17 mouse cellular contexts compared by ENCODE assay signal in the genomic region with DNA sequence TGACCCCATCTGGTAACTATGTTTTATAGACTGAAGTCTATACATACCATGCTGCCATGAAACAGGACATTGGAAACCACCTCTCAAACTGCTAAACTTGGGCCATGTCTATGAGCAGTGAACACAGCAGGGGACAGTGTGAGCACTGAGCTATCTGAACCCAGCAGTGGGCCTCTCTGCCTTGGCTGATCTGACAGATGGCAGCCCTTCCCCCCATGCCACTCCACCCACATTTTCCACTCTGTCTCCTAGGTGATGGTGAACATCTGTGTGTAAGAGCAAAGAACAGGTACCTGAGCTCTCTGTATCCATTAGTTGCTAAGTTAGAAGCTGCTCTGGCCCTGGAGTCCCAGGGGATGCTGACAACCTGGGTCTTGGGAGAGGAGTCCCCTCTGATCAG. TPM values are rescaled to one million over a fixed set of nuclear protein-coding genes. Genes with fewer than 3 reads are reported as not detected.
DNase-seq lines count a peak whose midpoint lies in the region; ATAC-seq lines count a peak whose summit lies in the region.
"Had no signal": no experiment of that assay in that cellular context is flagged by ENCODE, and none has a peak within 500 bp of the region (broad histone marks: within the 10 kb centered on the region; RNA-seq: fewer than 3 reads in every experiment).

No protein-coding gene starts in this region.

- 0 out of 2 replicates have a peak, but pooled peaks have one; percentile 48 for ATAC-seq in erythroid progenitor cell, adult 5-6 weeks (replicated peaks; ENCODE audit: low FRiP score, poor library complexity, severe bottlenecking)
- peak; percentile 84 for ATAC-seq in liver, embryonic 15.5 days (ENCODE audit: insufficient read depth)
- no peak for ATAC-seq in hindbrain, embryonic 12.5 days (ENCODE audit: low FRiP score)
- ATAC-seq in heart, embryonic 11.5 days (replicated peaks; ENCODE audit: insufficient number of reproducible peaks, low FRiP score, low TSS enrichment): no peak
- ATAC-seq in midbrain, embryonic 13.5 days: no peak
- ATAC-seq: midbrain, embryonic 16.5 days had no signal

- DNase-seq in thymus, postnatal 4 days: peak; percentile 19
- DNase-seq in thymus, postnatal 0 days (ENCODE audit: low spot score): no peak
- DNase-seq: adrenal gland, adult 8-10 months; cerebellum, adult 11-12 months; cerebellum, postnatal 25 days; heart, adult 11 months; kidney, adult 11 months; kidney, postnatal 25 days; right cerebral cortex, postnatal 25 days had no signal

- H3K9me3 ChIP-seq in liver, embryonic 15.5 days (replicated peaks): no peaks in the 10 kb centered on the region
- H3K9me3 ChIP-seq in hindbrain, embryonic 12.5 days (replicated peaks): no peaks in the 10 kb centered on the region
- H3K9me3 ChIP-seq in heart, embryonic 11.5 days (replicated peaks; ENCODE audit: control insufficient read depth, low read length): no peaks in the 10 kb centered on the region
- H3K9me3 ChIP-seq in midbrain, embryonic 13.5 days: no peaks in the 10 kb centered on the region
- H3K9me3 ChIP-seq: heart, embryonic 15.5 days; limb, embryonic 13.5 days had no signal

- H3K4me3 ChIP-seq in liver, embryonic 15.5 days (replicated peaks): no peak overlapping the region
- no peak overlapping the region for H3K4me3 ChIP-seq in hindbrain, embryonic 12.5 days
- H3K4me3 ChIP-seq in heart, embryonic 11.5 days (ENCODE audit: low read depth, low read length): no peak overlapping the region
- H3K4me3 ChIP-seq in midbrain, embryonic 13.5 days (replicated peaks): no peak overlapping the region
- H3K4me3 ChIP-seq: heart, embryonic 15.5 days; limb, embryonic 13.5 days had no signal

- peak overlapping the region; percentile 42 for H3K4me2 ChIP-seq in liver, embryonic 15.5 days
- no peak overlapping the region for H3K4me2 ChIP-seq in hindbrain, embryonic 12.5 days (replicated peaks)
- H3K4me2 ChIP-seq in heart, embryonic 11.5 days: no peak overlapping the region
- H3K4me2 ChIP-seq in midbrain, embryonic 13.5 days (replicated peaks): no peak overlapping the region
- H3K4me2 ChIP-seq: heart, embryonic 15.5 days; limb, embryonic 13.5 days had no signal

- H3K36me3 ChIP-seq in liver, embryonic 15.5 days (replicated peaks): no peaks in the 10 kb centered on the region
- no peaks in the 10 kb centered on the region for H3K36me3 ChIP-seq in hindbrain, embryonic 12.5 days
- no peaks in the 10 kb centered on the region for H3K36me3 ChIP-seq in heart, embryonic 11.5 days (ENCODE audit: control insufficient read depth, insufficient read depth, low read length)
- no peaks in the 10 kb centered on the region for H3K36me3 ChIP-seq in midbrain, embryonic 13.5 days
- H3K36me3 ChIP-seq: heart, embryonic 15.5 days; limb, embryonic 13.5 days had no signal

- no peak overlapping the region for H3K9ac ChIP-seq in liver, embryonic 15.5 days
- no peak overlapping the region for H3K9ac ChIP-seq in hindbrain, embryonic 12.5 days
- no peak overlapping the region for H3K9ac ChIP-seq in heart, embryonic 11.5 days (ENCODE audit: low read depth, low read length)
- H3K9ac ChIP-seq in midbrain, embryonic 13.5 days (replicated peaks): no peak overlapping the region
- H3K9ac ChIP-seq: heart, embryonic 15.5 days; limb, embryonic 13.5 days had no signal

- H3K27me3 ChIP-seq in liver, embryonic 15.5 days: peaks cover 26% of the 10 kb centered on the region; the same call in 1 of the 2 replicates
- no peaks in the 10 kb centered on the region for H3K27me3 ChIP-seq in hindbrain, embryonic 12.5 days
- H3K27me3 ChIP-seq in heart, embryonic 11.5 days (ENCODE audit: control insufficient read depth, insufficient read depth, low read length): no peaks in the 10 kb centered on the region
- no peaks in the 10 kb centered on the region for H3K27me3 ChIP-seq in midbrain, embryonic 13.5 days
- H3K27me3 ChIP-seq: heart, embryonic 15.5 days; limb, embryonic 13.5 days had no signal

- H3K27ac ChIP-seq in liver, embryonic 15.5 days (replicated peaks): peak overlapping the region; percentile 36; the same call in 1 of the 2 replicates
- no peak overlapping the region for H3K27ac ChIP-seq in hindbrain, embryonic 12.5 days
- no peak overlapping the region for H3K27ac ChIP-seq in heart, embryonic 11.5 days (ENCODE audit: low read depth, low read length)
- no peak overlapping the region for H3K27ac ChIP-seq in midbrain, embryonic 13.5 days
- H3K27ac ChIP-seq: heart, embryonic 15.5 days; limb, embryonic 13.5 days had no signal

- H3K4me1 ChIP-seq in liver, embryonic 15.5 days (replicated peaks): peaks cover 20% of the 10 kb centered on the region
- H3K4me1 ChIP-seq in hindbrain, embryonic 12.5 days: no peaks in the 10 kb centered on the region
- H3K4me1 ChIP-seq in heart, embryonic 11.5 days (ENCODE audit: control insufficient read depth, insufficient read depth, low read length): no peaks in the 10 kb centered on the region
- no peaks in the 10 kb centered on the region for H3K4me1 ChIP-seq in midbrain, embryonic 13.5 days (replicated peaks)
- H3K4me1 ChIP-seq: heart, embryonic 15.5 days; limb, embryonic 13.5 days had no signal

RNA-seq across cellular contexts. Expression of a gene that starts 44.3 kb away (rescaled TPM):
- polyA plus RNA-seq in thymus, postnatal 0 days (2015; fragmentation: Nextera tagmentation; extraction: Ambion mirVana): 2.2 and 2.5 TPM in 2 replicates
- total RNA-seq in erythroid progenitor cell, adult 5-6 weeks (2015; ENCODE audit: low replicate concordance): 149 and 155 TPM in 2 replicates
- 207 and 233 TPM in 2 replicates for total RNA-seq in erythroid progenitor cell, adult 5-6 weeks (2017; ENCODE audit: low replicate concordance)
- 94.2 and 107 TPM in 2 replicates for polyA plus RNA-seq in liver, embryonic 15.5 days (2015; fragmentation: Nextera tagmentation; extraction: Ambion mirVana)
- 7.2 and 8.6 TPM in 2 replicates for polyA plus RNA-seq in hindbrain, embryonic 12.5 days (2016; fragmentation: Nextera tagmentation; extraction: Ambion mirVana)
- 7.4 and 8.3 TPM in 2 replicates for polyA plus RNA-seq in heart, embryonic 11.5 days (2014; fragmentation: Nextera tagmentation; extraction: Ambion mirVana)
- polyA plus RNA-seq in midbrain, embryonic 13.5 days (2015; fragmentation: Nextera tagmentation; extraction: Ambion mirVana): 3.9 and 4.8 TPM in 2 replicates

Comparison
In these comparisons a context has a peak if more than half of its experiments do, and no peak if none do; other contexts are left out.
1. ATAC-seq: peak in erythroid progenitor cell, adult 5-6 weeks (single experiment) and liver, embryonic 15.5 days (single experiment); none in hindbrain, embryonic 12.5 days (single experiment), heart, embryonic 11.5 days (single experiment) and midbrain, embryonic 13.5 days (single experiment).